Comparison of ENCODE assay signal across 12 mouse cellular contexts in the genomic region with DNA sequence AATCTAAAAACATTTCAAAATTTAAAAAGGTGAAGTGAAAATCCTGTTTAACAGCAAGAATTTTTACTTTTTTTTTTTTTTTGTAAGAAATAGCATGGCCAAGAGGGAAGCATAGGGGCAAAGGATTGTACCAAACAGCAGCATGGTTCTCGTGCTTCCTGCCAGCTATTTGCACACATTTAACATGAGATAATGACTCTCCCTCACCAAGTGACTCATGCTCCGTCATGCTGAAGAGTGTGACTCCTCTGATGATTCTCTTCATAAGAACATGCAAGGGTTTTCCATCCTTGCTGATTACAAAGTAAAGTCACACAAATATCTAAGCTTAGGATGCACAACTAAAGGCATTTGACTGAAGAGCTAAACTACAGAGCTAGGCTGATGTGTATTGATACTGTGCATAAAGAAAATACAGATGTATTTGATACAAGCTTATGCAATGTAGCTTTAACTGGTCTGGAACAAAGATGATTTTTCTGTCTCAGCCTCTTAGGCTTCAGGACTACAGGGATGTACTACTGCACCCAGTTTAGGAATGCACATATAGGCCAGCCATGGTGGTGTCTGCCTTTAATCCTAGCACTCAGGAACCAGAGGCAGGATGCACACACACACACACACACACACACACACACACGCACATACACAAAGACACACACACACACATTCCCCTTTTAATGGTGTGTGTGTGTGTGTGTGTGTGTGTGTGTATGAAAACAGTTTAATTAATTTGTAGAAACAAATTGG. TPM values are rescaled to one million over a fixed set of nuclear protein-coding genes. Genes with fewer than 3 reads are reported as not detected.
DNase-seq lines count a peak whose midpoint lies in the region; ATAC-seq and TF ChIP-seq lines count a peak whose summit lies in the region.
"Had no signal": no experiment of that assay in that cellular context is flagged by ENCODE, and none has a peak within 500 bp of the region (broad histone marks: within the 10 kb centered on the region; RNA-seq: fewer than 3 reads in every experiment).

No protein-coding gene starts in this region.

- no peak for TF ChIP-seq POLR2A in spleen, adult 2 months (IDR thresholded peaks at IDR 0.05; ENCODE audit: low read depth, low read length)

- H3K36me3 ChIP-seq in spleen, adult 2 months (ENCODE audit: control insufficient read depth, insufficient read depth, low read length), result no peaks in the 10 kb centered on the region
- H3K36me3 ChIP-seq in kidney, embryonic 14.5 days (ENCODE audit: control insufficient read depth, insufficient read depth, low read length), result no peaks in the 10 kb centered on the region
- H3K36me3 ChIP-seq: liver, embryonic 15.5 days; midbrain, embryonic 10.5 days had no signal

- peak overlapping the region; percentile 76 for H3K27ac ChIP-seq in spleen, adult 2 months (ENCODE audit: insufficient read depth, low read length)
- no peak overlapping the region for H3K27ac ChIP-seq in kidney, embryonic 14.5 days (ENCODE audit: low read depth, low read length)
- H3K27ac ChIP-seq: liver, embryonic 15.5 days; midbrain, embryonic 10.5 days had no signal

- peaks cover 5% of the 10 kb centered on the region for H3K4me1 ChIP-seq in spleen, adult 2 months (ENCODE audit: control insufficient read depth, insufficient read depth, insufficient read length)
- no peaks in the 10 kb centered on the region for H3K4me1 ChIP-seq in kidney, embryonic 14.5 days (ENCODE audit: control insufficient read depth, insufficient read depth, low read length)
- H3K4me1 ChIP-seq: liver, embryonic 15.5 days; midbrain, embryonic 10.5 days had no signal

- no peak overlapping the region for H3K4me2 ChIP-seq in kidney, embryonic 14.5 days (replicated peaks; ENCODE audit: low read depth, low read length)
- H3K4me2 ChIP-seq: liver, embryonic 15.5 days had no signal

- no peaks in the 10 kb centered on the region for H3K9me3 ChIP-seq in kidney, embryonic 14.5 days (ENCODE audit: control insufficient read depth, low read length)
- H3K9me3 ChIP-seq: liver, embryonic 15.5 days; midbrain, embryonic 10.5 days had no signal

- no peak overlapping the region for H3K9ac ChIP-seq in kidney, embryonic 14.5 days (ENCODE audit: low read depth, low read length)
- H3K9ac ChIP-seq: liver, embryonic 15.5 days had no signal

- no peaks in the 10 kb centered on the region for H3K27me3 ChIP-seq in spleen, adult 2 months (ENCODE audit: control insufficient read depth, insufficient read depth, low read length)
- no peaks in the 10 kb centered on the region for H3K27me3 ChIP-seq in kidney, embryonic 14.5 days (ENCODE audit: control insufficient read depth, insufficient read depth, low read length)
- H3K27me3 ChIP-seq: CH12.LX; liver, embryonic 15.5 days had no signal

- TF ChIP-seq CTCF in spleen, adult 2 months (IDR thresholded peaks at IDR 0.05; ENCODE audit: extremely low read depth, insufficient read depth, insufficient read length, insufficient replicate concordance), result no peak

- peak overlapping the region; percentile 50 for H3K4me3 ChIP-seq in spleen, adult 2 months (ENCODE audit: extremely low read depth, insufficient read depth, insufficient read length)
- no peak overlapping the region for H3K4me3 ChIP-seq in kidney, embryonic 14.5 days (ENCODE audit: low read length)
- H3K4me3 ChIP-seq: liver, embryonic 15.5 days; midbrain, embryonic 10.5 days had no signal

- peak; percentile 61 for ATAC-seq in granulocyte monocyte progenitor cell, adult 5-6 weeks (replicated peaks; ENCODE audit: poor library complexity, severe bottlenecking)
- peak; percentile 28; the same call in 1 of the 2 replicates for ATAC-seq in neutrophil, adult 5-6 weeks (ENCODE audit: extremely low read depth, insufficient number of reproducible peaks, low FRiP score, poor library complexity, severe bottlenecking)
- no peak for ATAC-seq in kidney, embryonic 14.5 days (ENCODE audit: low FRiP score, low TSS enrichment)

- peak; percentile 7 to 24 for DNase-seq in adrenal gland, postnatal 36 days
- no peak for DNase-seq in adrenal gland, postnatal 4 days (ENCODE audit: low spot score in 2 of 2)
- DNase-seq in spleen, adult 2 months (ENCODE audit: low read depth in 1 of 2, low spot score in 2 of 2), result peak in 1 of 2 experiments; percentile 31
- no peak for DNase-seq in spleen, postnatal 4 days (ENCODE audit: low spot score in 2 of 2)
- no peak for DNase-seq in cerebellum, postnatal 4 days (ENCODE audit: low spot score in 2 of 2)
- DNase-seq: gastrocnemius, postnatal 10 days had no signal

- 19% methylated on average over 3 of the region's 3 CpGs for WGBS in spleen, adult 2 months
- WGBS in kidney, embryonic 14.5 days, result 83% methylated on average over 3 of the region's 3 CpGs

RNA-seq across cellular contexts. Expression of a gene that starts 1.6 kb away (rescaled TPM):
- total RNA-seq in adrenal gland, postnatal 36 days (2021), result 1 to 10 TPM in 1 of 2 experiments, under 1 TPM in 1; 0.46 to 1.2 TPM
- under 1 TPM; 0.34 to 0.65 TPM for total RNA-seq in adrenal gland, postnatal 4 days (2021)
- polyA plus RNA-seq in spleen, adult 2 months (2012; rRNA removed), result 7.5 and 9.6 TPM in 2 replicates
- total RNA-seq in granulocyte monocyte progenitor cell, adult 5-6 weeks (2014; fragmentation: Nextera tagmentation), result not detected in 2 replicates
- total RNA-seq in granulocyte monocyte progenitor cell, adult 5-6 weeks (2017), result 0.09 TPM in 1 of 2 replicates, not detected in the other
- 56.7 and 61.3 TPM in 2 replicates for total RNA-seq in neutrophil, adult 5-6 weeks (2017)
- polyA plus RNA-seq in kidney, embryonic 14.5 days (2014; fragmentation: Nextera tagmentation; extraction: Ambion mirVana), result 0.21 TPM in 1 of 2 replicates, not detected in the other

Comparison
In these comparisons a context has a peak if more than half of its experiments do, and no peak if none do; other contexts are left out.
1. DNase-seq: peak in adrenal gland, postnatal 36 days (2 of 2); none in adrenal gland, postnatal 4 days (0 of 2), spleen, postnatal 4 days (0 of 2) and cerebellum, postnatal 4 days (0 of 2).
2. RNA of a gene that starts 1.6 kb away (total RNA-seq): 56.7 to 61.3 TPM in neutrophil, adult 5-6 weeks; 0.46 to 1.2 TPM in adrenal gland, postnatal 36 days, 0.34 to 0.65 TPM in adrenal gland, postnatal 4 days and 0.09 TPM in granulocyte monocyte progenitor cell, adult 5-6 weeks; every median in the first group is over 10 times any median in the second.